Mouse (Mus musculus) embryonic facial prominence, embryonic 13.5 days (tissue): ENCODE measurements around the gene Pank1. TPM values are rescaled to one million over a fixed set of nuclear protein-coding genes. Genes with fewer than 3 reads are reported as not detected.

ENCODE experiments used
- ATAC-seq: fragments of 200-750 bp; cut with Nextera tagmentation; 2 replicates; pipeline ENCODE4 v1.8.0; 2017; ENCODE audit warnings: low read depth; ENCODE audit not compliant: insufficient number of reproducible peaks, insufficient read depth, low FRiP score, low TSS enrichment
- H3K27ac ChIP-seq: fragments of 300-500 bp; sonication (generic); 2 replicates; pipeline ENCODE4 v1.5.1; 2015; ENCODE audit warnings: moderate library complexity, mild to moderate bottlenecking, inconsistent platforms
- H3K27me3 ChIP-seq: fragments of 300-500 bp; sonication (generic); 2 replicates; pipeline ENCODE4 v1.6.1; 2015; ENCODE audit warnings: mild to moderate bottlenecking, inconsistent platforms
- H3K36me3 ChIP-seq: fragments of 300-500 bp; sonication (generic); 2 replicates; pipeline ENCODE4 v1.6.1; 2015; ENCODE audit warnings: mild to moderate bottlenecking, inconsistent platforms
- H3K4me1 ChIP-seq: fragments of 300-500 bp; sonication (generic); 2 replicates; pipeline ENCODE4 v1.6.1; 2015; ENCODE audit warnings: inconsistent platforms
- H3K4me2 ChIP-seq: fragments of 300-500 bp; sonication (generic); 2 replicates; pipeline ENCODE4 v1.6.1; 2015; ENCODE audit warnings: moderate library complexity, mild to moderate bottlenecking, inconsistent platforms
- H3K4me3 ChIP-seq: fragments of 300-500 bp; sonication (generic); 2 replicates; pipeline ENCODE4 v1.5.1; 2015; ENCODE audit warnings: mild to moderate bottlenecking, inconsistent platforms
- H3K9ac ChIP-seq: fragments of 300-500 bp; sonication (generic); 2 replicates; pipeline ENCODE4 v1.6.1; 2015; ENCODE audit warnings: mild to moderate bottlenecking, inconsistent platforms
- H3K9me3 ChIP-seq: fragments of 300-500 bp; sonication (generic); 2 replicates; pipeline ENCODE4 v1.6.1; 2016; ENCODE audit warnings: inconsistent platforms
- WGBS: fragments of 180-500 bp; shearing (Covaris S2); methylation state at CpG from one replicate; pipeline ENCODE4 v1.1.7; 2015; ENCODE audit warnings: mixed read lengths; 5-methylcytosine and 5-hydroxymethylcytosine counted together
- microRNA counts: library from miRNA; unstranded; fragments of <30 nt; microRNA quantifications from one replicate; lab custom pipeline; 2016
- microRNA-seq: library from miRNA; unstranded; fragments of <30 nt; microRNA quantifications from one replicate; pipeline ENCODE4, GENCODE M21; 2016
- polyA plus RNA-seq: library from polyadenylated mRNA; unstranded; fragments of >200 nt; fragmentation: Nextera tagmentation; extraction: Ambion mirVana; gene quantifications from 2 replicates; pipeline ENCODE4 v1.2.1, GENCODE M21; 2015

Gene Pank1
- polyA plus RNA-seq, 1 experiment from 2014 or later = 7.6 TPM

GRCm38 (mm10) chr19:34778993-34779392 lies 100.3 kb downstream of the Pank1 start:
- no peak for ATAC-seq
- H3K4me1 ChIP-seq = no peaks in the 10 kb centered on the region
- H3K36me3 ChIP-seq = no peaks in the 10 kb centered on the region
- no peaks in the 10 kb centered on the region for H3K9me3 ChIP-seq
- WGBS = 100% methylated on average over 1 of the region's 1 CpGs
- H3K27me3 ChIP-seq = no peaks in the 10 kb centered on the region
- no peak overlapping the region for H3K27ac ChIP-seq
- no peak overlapping the region for H3K4me2 ChIP-seq
- H3K9ac ChIP-seq = no peak overlapping the region
- no peak overlapping the region for H3K4me3 ChIP-seq

- H3K4me2 ChIP-seq = no peak overlapping the region
- H3K36me3 ChIP-seq = no peaks in the 10 kb centered on the region
- no peaks in the 10 kb centered on the region for H3K9me3 ChIP-seq
- no peak overlapping the region for H3K4me3 ChIP-seq
- H3K27me3 ChIP-seq = no peaks in the 10 kb centered on the region
- H3K27ac ChIP-seq = no peak overlapping the region
- H3K4me1 ChIP-seq = no peaks in the 10 kb centered on the region
- ATAC-seq = no peak
- no peak overlapping the region for H3K9ac ChIP-seq
Measured at GRCm38 (mm10) chr19:34778098-34778497, 101.2 kb downstream of the Pank1 start.

- no peak overlapping the region for H3K27ac ChIP-seq
- 22% methylated on average over 6 of the region's 6 CpGs for WGBS
- H3K9ac ChIP-seq = no peak overlapping the region
- no peaks in the 10 kb centered on the region for H3K36me3 ChIP-seq
- H3K27me3 ChIP-seq = no peaks in the 10 kb centered on the region
- no peak overlapping the region for H3K4me3 ChIP-seq
- no peak overlapping the region for H3K4me2 ChIP-seq
- no peak for ATAC-seq
- no peaks in the 10 kb centered on the region for H3K4me1 ChIP-seq
- no peaks in the 10 kb centered on the region for H3K9me3 ChIP-seq
Measured at GRCm38 (mm10) chr19:34772775-34773174, 106.5 kb downstream of the Pank1 start.

- H3K9ac ChIP-seq = no peak overlapping the region
- no peaks in the 10 kb centered on the region for H3K36me3 ChIP-seq
- H3K9me3 ChIP-seq = no peaks in the 10 kb centered on the region
- no peak overlapping the region for H3K27ac ChIP-seq
- 88% methylated on average over 6 of the region's 6 CpGs for WGBS
- H3K27me3 ChIP-seq = no peaks in the 10 kb centered on the region
- H3K4me2 ChIP-seq = no peak overlapping the region
- no peak for ATAC-seq
- no peaks in the 10 kb centered on the region for H3K4me1 ChIP-seq
- H3K4me3 ChIP-seq = no peak overlapping the region
Measured at GRCm38 (mm10) chr19:34770764-34771163, 108.5 kb downstream of the Pank1 start.

- no peak overlapping the region for H3K9ac ChIP-seq
- H3K4me1 ChIP-seq = no peaks in the 10 kb centered on the region
- no peak overlapping the region for H3K27ac ChIP-seq
- H3K4me3 ChIP-seq = no peak overlapping the region
- no peak overlapping the region for H3K4me2 ChIP-seq
- H3K9me3 ChIP-seq = no peaks in the 10 kb centered on the region
- no peak for ATAC-seq
- no peaks in the 10 kb centered on the region for H3K27me3 ChIP-seq
- H3K36me3 ChIP-seq = no peaks in the 10 kb centered on the region
- WGBS = 85% methylated on average over 1 of the region's 1 CpGs
Measured at GRCm38 (mm10) chr19:34758754-34759153, 120.5 kb downstream of the Pank1 start.

MicroRNA genes within 50 kb of the gene (microRNA counts, 519-probe panel; counts per million panel counts)
- 3,878 counts per million, percentile 84 among the panel's probes with 10 or more counts for microRNA mmu-miR-107 (lab: Ali Mortazavi, UCI)

Small RNAs within 50 kb of the gene (microRNA-seq; reads per million reads assigned to microRNA genes)
- 2,086 reads per million, percentile 83 among the genes with 10 or more reads in this experiment for gene Mir107

Other genes with a start within 250 kb of the Pank1 start
- 0.18 and 0.29 TPM in 2 replicates for gene Ifit1bl2, start 238.7 kb downstream of the Pank1 start, polyA plus RNA-seq
- gene Ifit1, start 238.6 kb downstream of the Pank1 start, polyA plus RNA-seq = 0.84 and 1.0 TPM in 2 replicates
- 0.65 and 0.92 TPM in 2 replicates for gene Slc16a12, start 132.2 kb downstream of the Pank1 start, polyA plus RNA-seq
- 72.5 and 78.7 TPM in 2 replicates for gene Kif20b, start 42.9 kb upstream of the Pank1 start, polyA plus RNA-seq